Mouse (Mus musculus): ENCODE measurements around the gene Plcd1. TPM values are rescaled to one million over a fixed set of nuclear protein-coding genes. Genes with fewer than 3 reads are reported as not detected.

Gene Plcd1
- 10 to 100 TPM; 13.0 to 41.1 TPM for polyA plus RNA-seq (2012; fragmentation: generic; extraction: Trizol)

DNA sequence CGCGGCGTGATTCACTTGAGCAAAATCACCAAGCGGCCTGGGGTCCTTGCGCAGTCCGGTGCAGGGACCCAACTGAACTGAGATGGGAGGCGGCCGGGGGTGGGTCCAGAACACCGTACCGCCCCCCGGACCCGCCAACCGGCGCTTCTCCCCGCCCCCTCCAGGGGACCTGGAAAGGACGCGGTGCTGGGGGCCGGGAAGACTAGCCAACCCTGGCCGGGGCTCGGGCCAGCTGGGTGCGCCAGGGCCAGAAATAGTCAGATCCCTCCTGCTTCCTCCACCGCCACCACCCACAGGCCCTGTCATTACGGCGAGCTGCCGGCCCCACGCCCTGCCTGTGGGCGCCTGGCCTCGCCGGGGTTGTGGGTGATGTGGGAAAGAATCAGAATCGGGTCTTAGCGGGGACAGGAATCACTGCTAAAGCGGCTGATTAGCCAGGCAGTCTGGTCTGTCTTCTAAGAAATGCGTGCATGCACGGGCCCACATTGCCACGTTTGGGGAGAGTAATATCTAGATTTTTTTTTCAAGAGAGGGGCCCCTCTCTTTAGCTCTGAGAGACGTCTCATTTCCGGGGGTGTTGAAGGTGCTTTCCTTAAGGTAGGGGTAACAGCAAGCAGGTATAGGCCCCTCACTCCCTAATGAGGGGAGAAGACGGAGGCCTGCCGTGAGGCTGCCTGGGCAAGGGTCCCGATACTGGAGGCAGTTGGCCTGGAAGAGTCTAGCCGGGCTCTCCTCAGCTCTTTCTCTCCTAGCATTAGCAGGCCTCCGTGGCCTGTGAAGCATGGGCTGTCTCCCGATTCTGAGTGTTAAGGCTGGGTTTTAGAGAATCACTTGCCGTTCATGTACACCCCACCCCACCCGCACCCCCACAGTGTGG is at the start of gene Plcd1:
Plcd1 (minus strand) TSS at position 84 of the 877 bp plus-strand sequence.

GRCm38 (mm10) chr9:119101992-119102782 is 8.9 kb upstream of the Plcd1 start, which contains the start of gene Dlec1:
TSS of gene Dlec1 (plus strand) at chr9:119102478.

DNA sequence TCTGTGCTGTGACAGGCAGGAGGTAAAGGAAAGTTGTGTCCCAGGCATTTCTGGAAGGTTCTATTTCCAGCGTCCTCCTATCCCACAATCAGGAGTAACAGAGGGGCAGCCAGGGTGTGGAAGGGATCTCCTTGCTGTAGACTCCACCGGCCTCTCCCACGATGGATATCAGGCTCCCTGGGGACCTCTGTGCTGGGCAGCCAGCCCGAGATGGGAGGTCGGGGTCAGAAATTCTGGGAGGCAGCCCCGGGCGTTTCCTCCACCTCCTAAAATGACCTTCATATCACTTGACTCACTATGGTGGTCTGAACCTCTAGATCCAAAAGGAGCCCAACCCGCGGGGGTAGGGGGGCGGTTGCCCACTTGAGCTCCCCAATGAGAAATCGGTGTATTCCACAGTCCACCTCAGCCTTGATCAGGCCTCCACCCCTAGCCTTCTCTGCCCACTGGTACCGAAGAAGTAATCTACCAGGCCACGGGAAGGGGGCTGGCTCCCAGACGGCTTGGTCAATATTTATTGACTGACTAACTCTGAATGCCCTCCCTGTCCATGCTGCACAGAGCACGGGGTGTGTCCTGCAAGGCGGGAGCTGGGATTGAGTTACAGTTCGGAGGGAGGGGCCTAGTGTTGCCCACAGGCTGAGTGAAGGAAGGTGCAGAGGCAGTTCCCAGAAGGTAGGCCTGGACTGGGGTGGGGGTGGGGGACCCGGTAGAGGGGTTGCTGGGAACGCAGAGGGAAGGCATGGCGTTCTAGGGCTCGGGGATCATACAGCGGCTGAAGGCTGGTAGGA is 41.0 kb downstream of the Plcd1 start, which contains the start of gene Vill:
Vill (plus strand) TSS at position 625 of the 791 bp plus-strand sequence.

Other genes with a start within 250 kb of the Plcd1 start
- gene Ctdspl, start 167.0 kb downstream of the Plcd1 start, polyA plus RNA-seq (2012; fragmentation: generic; extraction: Trizol): 10 to 100 TPM in 1 of 2 experiments, 1 to 10 TPM in 1; 5.0 to 14.3 TPM
- gene Vill, start 40.7 kb downstream of the Plcd1 start, polyA plus RNA-seq (2012; fragmentation: generic; extraction: Trizol): 10 to 100 TPM in 1 of 2 experiments, 1 to 10 TPM in 1; 2.0 to 12.0 TPM
- under 1 TPM; 0.05 to 0.66 TPM for gene Dlec1, start 9.0 kb upstream of the Plcd1 start, polyA plus RNA-seq (2012; fragmentation: generic; extraction: Trizol)
- 1 to 10 TPM; 1.5 to 1.6 TPM for gene Acaa1b, start 63.6 kb upstream of the Plcd1 start, polyA plus RNA-seq (2012; fragmentation: generic; extraction: Trizol)
- not detected for gene Gm47289, start 65.7 kb upstream of the Plcd1 start, polyA plus RNA-seq (2012; fragmentation: generic; extraction: Trizol)
- gene Slc22a13, start 115.6 kb upstream of the Plcd1 start, polyA plus RNA-seq (2012; fragmentation: generic; extraction: Trizol): not detected
- gene Oxsr1, start 228.9 kb upstream of the Plcd1 start, polyA plus RNA-seq (2012; fragmentation: generic; extraction: Trizol): 1 to 10 TPM; 1.5 to 7.9 TPM
- gene Acaa1a, start 246.2 kb upstream of the Plcd1 start, polyA plus RNA-seq (2012; fragmentation: generic; extraction: Trizol): 10 to 100 TPM; 30.6 to 66.9 TPM
- 10 to 100 TPM; 13.9 to 25.7 TPM for gene Myd88, start 247.9 kb upstream of the Plcd1 start, polyA plus RNA-seq (2012; fragmentation: generic; extraction: Trizol)